7 mouse cellular contexts compared by ENCODE assay signal in the genomic region with DNA sequence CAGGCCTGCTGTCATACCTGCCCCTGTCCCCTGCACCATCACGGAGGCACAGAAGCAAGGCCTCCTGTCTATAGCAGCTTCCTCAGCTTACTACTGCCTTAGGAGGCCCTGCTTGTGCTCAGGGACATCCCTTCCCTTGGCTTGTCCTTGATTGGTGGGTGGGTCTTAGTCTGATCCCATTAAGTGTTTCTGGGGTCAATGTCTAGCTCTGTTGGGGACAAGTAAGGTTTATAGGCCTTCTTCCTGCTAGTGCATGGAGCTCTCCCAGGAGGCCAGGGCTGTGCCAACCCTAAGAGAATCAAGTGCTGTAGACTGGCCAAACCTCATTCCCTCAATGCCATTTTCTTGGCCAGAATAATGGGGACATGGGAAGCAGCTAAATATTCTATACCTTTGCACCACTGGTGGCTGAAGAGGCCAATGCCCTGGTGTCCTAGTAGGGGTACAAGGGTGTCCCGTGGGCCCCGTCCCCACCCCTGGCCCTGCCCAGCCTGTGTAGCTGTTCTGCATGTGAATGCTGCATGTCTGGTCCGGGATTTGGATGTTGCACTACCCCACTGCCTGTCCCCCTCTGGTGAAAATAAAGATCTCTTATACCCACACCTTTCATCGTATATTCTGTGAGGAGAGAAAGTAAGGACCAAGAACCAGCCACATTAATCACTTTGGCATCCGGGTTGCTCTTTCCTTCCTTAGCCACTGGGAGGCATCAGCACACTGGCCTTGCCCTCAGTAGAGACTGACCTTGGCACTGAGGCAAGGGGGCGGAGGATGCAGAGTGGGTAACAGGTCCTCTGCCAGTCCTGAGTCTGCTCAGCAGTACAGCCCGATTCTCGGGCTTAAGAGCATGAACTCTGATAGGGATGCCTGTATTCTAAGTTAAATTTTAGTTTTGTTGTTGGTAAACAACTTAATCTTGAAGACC. TPM values are rescaled to one million over a fixed set of nuclear protein-coding genes. Genes with fewer than 3 reads are reported as not detected.
A peak's percentile ranks its signal among the peaks of the same experiment; 100 is the strongest.
DNase-seq lines count a peak whose midpoint lies in the region; ATAC-seq and TF ChIP-seq lines count a peak whose summit lies in the region.

No protein-coding gene starts in this region.

- peaks cover 36% of the 10 kb centered on the region; the same call in 1 of the 2 replicates for H3K36me3 ChIP-seq in hindbrain, postnatal 0 days (ENCODE audit: insufficient read depth, low read length)

- H3K9ac ChIP-seq in hindbrain, postnatal 0 days (replicated peaks; ENCODE audit: low read length) = no peak overlapping the region

- peak; percentile 92 for TF ChIP-seq CTCF in hindbrain, postnatal 0 days (IDR thresholded peaks at IDR 0.05; ENCODE audit: low read depth)

- no peaks in the 10 kb centered on the region for H3K4me1 ChIP-seq in hindbrain, postnatal 0 days (ENCODE audit: insufficient read depth, low read length)

- intact Hi-C loops in left cerebral cortex, postnatal 14 days (cut with DNase I) = loop anchor here (1.0 kb wide), 1 partner anchor 118 kb away; no protein-coding TSS in a partner anchor

- H3K4me2 ChIP-seq in hindbrain, postnatal 0 days (ENCODE audit: low read depth, low read length) = no peak overlapping the region

- H3K9me3 ChIP-seq in hindbrain, postnatal 0 days (ENCODE audit: low read length) = no peaks in the 10 kb centered on the region

- peak; percentile 90 for ATAC-seq in hindbrain, postnatal 0 days
- peak; percentile 91 for ATAC-seq in megakaryocyte-erythroid progenitor cell, adult 5-6 weeks (replicated peaks; ENCODE audit: low FRiP score, low TSS enrichment, poor library complexity, severe bottlenecking)

- peak; percentile 57 for DNase-seq in ZHBTc4 (ENCODE audit: low read depth, low spot score)
- DNase-seq in cerebellum, postnatal 36 days = peak; percentile 55 to 57
- peak; percentile 81 for DNase-seq in gastrocnemius, postnatal 10 days
- peak; percentile 89 for DNase-seq in hindbrain, postnatal 0 days (ENCODE audit: low spot score)
- DNase-seq in left cerebral cortex, postnatal 14 days (ENCODE audit: low spot score in 2 of 2) = peak; percentile 64 to 67
- peak; percentile 14 to 36 for DNase-seq in right cerebral cortex, postnatal 36 days (ENCODE audit: low spot score in 2 of 2)

- H3K27ac ChIP-seq in hindbrain, postnatal 0 days = no peak overlapping the region

- WGBS in hindbrain, postnatal 0 days = 48% methylated on average over 9 of the region's 9 CpGs

- H3K27me3 ChIP-seq in hindbrain, postnatal 0 days (ENCODE audit: insufficient read depth, low read length) = no peaks in the 10 kb centered on the region

- no peak overlapping the region for H3K4me3 ChIP-seq in hindbrain, postnatal 0 days (ENCODE audit: low read length)

RNA-seq across cellular contexts. Expression of a gene that starts 20.1 kb away (rescaled TPM):
- total RNA-seq in gastrocnemius, postnatal 10 days (2021) = 10 to 100 TPM; 17.8 to 21.6 TPM
- total RNA-seq in hindbrain, postnatal 0 days (2014; rRNA removed) = 38.4 and 40.3 TPM in 2 replicates
- 25.7 and 26.9 TPM in 2 replicates for polyA plus RNA-seq in hindbrain, postnatal 0 days (2015; fragmentation: Nextera tagmentation; extraction: Ambion mirVana)
- 10 to 100 TPM; 18.9 to 19.5 TPM for total RNA-seq in left cerebral cortex, postnatal 14 days (2021)
- total RNA-seq in megakaryocyte-erythroid progenitor cell, adult 5-6 weeks (2014; fragmentation: Nextera tagmentation) = 26.2 and 32.2 TPM in 2 replicates
- 34.9 and 36.6 TPM in 2 replicates for total RNA-seq in megakaryocyte-erythroid progenitor cell, adult 5-6 weeks (2017)

RNA-seq across cellular contexts. Expression of a gene that starts 22.4 kb away (rescaled TPM):
- total RNA-seq in gastrocnemius, postnatal 10 days (2021) = 10 to 100 TPM; 68.3 to 68.5 TPM
- 107 and 108 TPM in 2 replicates for total RNA-seq in hindbrain, postnatal 0 days (2014; rRNA removed)
- polyA plus RNA-seq in hindbrain, postnatal 0 days (2015; fragmentation: Nextera tagmentation; extraction: Ambion mirVana) = 121 and 123 TPM in 2 replicates
- total RNA-seq in left cerebral cortex, postnatal 14 days (2021) = 100 to 1,000 TPM; 118 to 121 TPM
- total RNA-seq in megakaryocyte-erythroid progenitor cell, adult 5-6 weeks (2014; fragmentation: Nextera tagmentation) = 19.2 and 19.7 TPM in 2 replicates
- total RNA-seq in megakaryocyte-erythroid progenitor cell, adult 5-6 weeks (2017) = 23.2 and 23.6 TPM in 2 replicates

RNA-seq across cellular contexts. Expression of a gene that starts 28.0 kb away (rescaled TPM):
- 1 to 10 TPM; 3.0 to 4.3 TPM for total RNA-seq in gastrocnemius, postnatal 10 days (2021)
- total RNA-seq in hindbrain, postnatal 0 days (2014; rRNA removed) = 63.8 and 69.6 TPM in 2 replicates
- polyA plus RNA-seq in hindbrain, postnatal 0 days (2015; fragmentation: Nextera tagmentation; extraction: Ambion mirVana) = 48.2 and 52.8 TPM in 2 replicates
- total RNA-seq in left cerebral cortex, postnatal 14 days (2021) = 10 to 100 TPM; 14.8 to 16.4 TPM
- total RNA-seq in megakaryocyte-erythroid progenitor cell, adult 5-6 weeks (2014; fragmentation: Nextera tagmentation) = 11.8 and 14.4 TPM in 2 replicates
- total RNA-seq in megakaryocyte-erythroid progenitor cell, adult 5-6 weeks (2017) = 9.7 and 14.2 TPM in 2 replicates

RNA-seq across cellular contexts. Expression of a gene that starts 34.4 kb away (rescaled TPM):
- 1 to 10 TPM; 7.8 to 9.8 TPM for total RNA-seq in gastrocnemius, postnatal 10 days (2021)
- 27.6 and 32.6 TPM in 2 replicates for total RNA-seq in hindbrain, postnatal 0 days (2014; rRNA removed)
- polyA plus RNA-seq in hindbrain, postnatal 0 days (2015; fragmentation: Nextera tagmentation; extraction: Ambion mirVana) = 22.6 and 22.9 TPM in 2 replicates
- total RNA-seq in left cerebral cortex, postnatal 14 days (2021) = 10 to 100 TPM; 28.8 to 29.9 TPM
- total RNA-seq in megakaryocyte-erythroid progenitor cell, adult 5-6 weeks (2014; fragmentation: Nextera tagmentation) = 10.2 and 14.3 TPM in 2 replicates
- total RNA-seq in megakaryocyte-erythroid progenitor cell, adult 5-6 weeks (2017) = 1.8 and 3.9 TPM in 2 replicates

Comparison
In these comparisons a context has a peak if more than half of its experiments do, and no peak if none do; other contexts are left out.
1. DNase-seq: peak in every context shown above with its lines; median percentile 89 in hindbrain, postnatal 0 days; 81 in gastrocnemius, postnatal 10 days; 66 in left cerebral cortex, postnatal 14 days; 57 in ZHBTc4; 56 in cerebellum, postnatal 36 days; 25 in right cerebral cortex, postnatal 36 days.